Mouse (Mus musculus) E14TG2a.4 (cell line): Measurements from ENCODE around the gene Rab11fip3.

ENCODE experiments used
- CTCF ChIP-seq: conservative IDR thresholded peaks from 2 replicates; pipeline ENCODE4 v1.5.1; 2014; ENCODE audit warnings: low read length
- NANOG ChIP-seq: IDR thresholded peaks from 2 replicates; pipeline ENCODE4 v1.6.1; 2014; ENCODE audit warnings: borderline replicate concordance, low read length, mixed read lengths

- TF ChIP-seq CTCF (no peak), NANOG (no peak)
These were observed 126.1 kb downstream of the Rab11fip3 start for GRCm38 (mm10) chr17:25943221-25943620.
